Mouse (Mus musculus): Measurements from ENCODE around the gene Tmem254a.
"Not testable (repeated sequence)": the region's sequence is repeated elsewhere in the genome, so short reads cannot be mapped to it uniquely, and the experiment has no call there.

DNA sequence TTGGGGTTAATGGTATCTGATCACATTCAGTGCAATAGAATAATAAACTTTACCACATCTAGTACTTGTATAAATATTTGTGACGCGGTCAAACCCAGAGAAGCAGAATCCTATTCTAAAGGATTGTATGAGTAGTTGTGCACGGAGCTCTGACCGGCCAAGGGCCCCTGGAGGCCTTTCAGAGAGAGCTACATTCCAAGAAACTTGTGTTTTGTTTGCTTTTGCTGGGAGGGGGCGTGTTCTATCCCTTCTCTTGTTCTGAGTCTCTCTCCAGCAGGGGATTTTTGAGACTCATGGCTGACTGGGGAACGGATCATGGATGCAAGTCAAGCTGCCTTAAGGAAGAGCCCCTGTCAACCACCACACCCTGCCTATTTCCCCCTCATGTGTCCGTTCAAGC lies 31.8 kb downstream of the Tmem254a start:
- TF ChIP-seq CTCF (IDR thresholded peaks at IDR 0.05; ENCODE audit: extremely low read depth, insufficient read length, insufficient replicate concordance, low read depth, low read length); POLR2A (IDR thresholded peaks at IDR 0.05; ENCODE audit: low read depth, low read length): not testable (repeated sequence)
